Mouse (Mus musculus) myocyte (in vitro differentiated cells): Measurements from ENCODE around the gene Ipmk.

ENCODE experiments used
- E2F4 ChIP-seq: IDR thresholded peaks from one replicate; pipeline ENCODE4 v1.6.1; 2011; ENCODE audit warnings: mild to moderate bottlenecking, control low read depth, moderate library complexity; ENCODE audit not compliant: insufficient read depth
- MAX ChIP-seq: IDR thresholded peaks from one replicate; pipeline ENCODE4 v1.6.1; 2011; ENCODE audit warnings: low read depth, mild to moderate bottlenecking, control low read depth
- MYOD1 ChIP-seq, 3 experiments: IDR thresholded peaks; one replicate each; pipeline ENCODE4 v1.6.1; 2011; ENCODE audit warnings: control low read depth in 2 of 3, low read depth in 2 of 3, mild to moderate bottlenecking in 2 of 3, moderate library complexity in 1 of 3; ENCODE audit not compliant: insufficient read length in 2 of 3, control insufficient read depth in 1 of 3
- MYOG ChIP-seq, 3 experiments: IDR thresholded peaks; one replicate each; pipeline ENCODE4 v1.6.1; 2011; ENCODE audit warnings: control low read depth in 2 of 3, low read depth in 2 of 3, mild to moderate bottlenecking in 2 of 3; ENCODE audit not compliant: insufficient read length in 2 of 3, control insufficient read depth in 1 of 3, insufficient read depth in 1 of 3
- POLR2A ChIP-seq: IDR thresholded peaks from one replicate; pipeline ENCODE4 v1.6.1; 2011; ENCODE audit warnings: low read depth, mild to moderate bottlenecking, control low read depth, moderate library complexity; ENCODE audit not compliant: insufficient read length

- TF ChIP-seq MYOD1 (IDR thresholded peaks at IDR 0.05; ENCODE audit: control insufficient read depth in 1 of 3, insufficient read length in 2 of 3, low read depth in 2 of 3) (no peak), POLR2A (no peak), MYOG (IDR thresholded peaks at IDR 0.05; ENCODE audit: control insufficient read depth in 1 of 3, insufficient read depth in 1 of 3, insufficient read length in 2 of 3, low read depth in 2 of 3) (no peak), MAX (no peak), E2F4 (no peak)
Observed at GRCm38 (mm10) chr10:71340195-71340594, 7.4 kb upstream of the Ipmk start.
